Mouse (Mus musculus): ENCODE measurements around the gene Fktn.
"Not testable (repeated sequence)": the region's sequence is repeated elsewhere in the genome, so short reads cannot be mapped to it uniquely, and the experiment has no call there.

The Fktn gene

DNA sequence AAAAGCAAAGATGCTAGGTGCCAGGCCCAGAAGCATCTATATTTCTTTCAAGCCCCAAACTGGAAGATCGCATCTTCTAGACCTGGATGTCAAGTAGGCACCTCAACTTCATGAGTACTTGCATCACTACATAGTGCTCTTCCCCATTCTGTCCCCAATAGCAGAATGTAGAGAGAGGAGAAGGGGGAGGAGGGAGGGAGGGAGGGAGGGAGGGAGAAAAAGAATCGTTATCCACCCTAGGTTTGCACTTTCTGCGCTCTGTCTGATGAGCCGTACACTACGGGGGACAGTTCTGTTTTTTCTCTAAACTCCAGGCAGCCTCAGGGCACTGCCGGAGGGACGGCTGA, at the start of gene Fktn:
Gene Fktn, plus strand, starts transcription at position 295 of the 347 bp plus-strand sequence.
- DNase-seq (ENCODE audit: low spot score), result no peak

DNA sequence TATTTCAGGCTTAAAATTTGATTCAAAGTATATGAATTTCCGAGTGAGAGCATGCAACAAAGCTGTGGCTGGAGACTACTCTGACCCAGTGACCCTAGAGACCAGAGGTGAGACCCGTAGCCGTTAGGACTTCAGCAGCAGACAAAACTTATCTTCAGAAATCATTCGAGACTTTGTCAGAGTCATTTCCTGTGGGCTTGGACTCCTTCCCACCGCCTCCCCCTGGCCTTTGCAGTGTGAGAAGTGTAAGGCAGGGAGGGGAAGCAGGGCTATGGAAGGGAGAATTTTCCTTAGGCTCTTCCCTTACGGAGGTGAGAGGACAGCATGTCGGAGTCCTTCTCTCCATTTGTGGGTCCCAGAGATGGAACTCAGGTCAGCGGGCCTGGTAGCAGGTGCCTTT, 31.7 kb upstream of the Fktn start:
- no peak for DNase-seq (ENCODE audit: low spot score)

DNA sequence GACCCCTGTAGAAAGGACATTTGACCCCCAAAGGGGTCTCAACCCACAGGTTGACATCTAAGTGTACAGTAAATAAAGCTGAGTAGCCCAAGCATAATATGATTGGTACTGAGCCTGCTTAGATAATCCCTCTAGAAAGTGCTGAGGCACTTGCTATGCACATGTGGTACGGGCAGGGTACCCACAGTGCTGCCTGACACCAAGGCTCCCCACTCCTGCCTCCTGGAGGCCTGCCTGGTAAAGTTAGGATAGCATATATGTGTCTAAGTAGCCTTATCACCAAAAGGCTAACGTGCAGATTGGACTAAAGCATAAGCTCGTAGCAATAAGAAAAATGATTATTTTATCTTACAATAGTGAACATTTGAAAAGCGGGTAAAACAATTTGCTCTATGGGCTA, 24.8 kb upstream of the Fktn start:
- DNase-seq (ENCODE audit: low spot score), result no peak

DNA sequence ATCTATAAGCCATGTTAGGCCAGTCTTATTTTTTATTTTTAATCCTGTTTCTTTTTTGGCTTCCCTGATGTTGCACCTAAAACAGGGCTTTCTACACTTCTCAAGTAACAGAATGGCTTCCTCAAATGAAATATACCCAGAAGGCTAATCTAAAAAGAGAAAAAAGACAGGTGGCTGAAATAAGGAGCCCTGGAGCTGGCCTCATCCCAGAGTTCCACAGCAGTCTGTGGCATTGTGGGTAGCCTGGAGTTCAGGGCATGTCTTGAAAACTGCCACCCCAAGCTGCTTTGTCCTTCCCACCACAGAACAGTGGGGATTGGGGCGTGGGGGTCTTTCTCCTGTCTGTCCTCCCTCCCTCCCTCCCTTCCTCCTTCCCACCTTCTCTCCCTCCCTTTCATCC, 22.4 kb upstream of the Fktn start:
- no peak for DNase-seq (ENCODE audit: low spot score)

DNA sequence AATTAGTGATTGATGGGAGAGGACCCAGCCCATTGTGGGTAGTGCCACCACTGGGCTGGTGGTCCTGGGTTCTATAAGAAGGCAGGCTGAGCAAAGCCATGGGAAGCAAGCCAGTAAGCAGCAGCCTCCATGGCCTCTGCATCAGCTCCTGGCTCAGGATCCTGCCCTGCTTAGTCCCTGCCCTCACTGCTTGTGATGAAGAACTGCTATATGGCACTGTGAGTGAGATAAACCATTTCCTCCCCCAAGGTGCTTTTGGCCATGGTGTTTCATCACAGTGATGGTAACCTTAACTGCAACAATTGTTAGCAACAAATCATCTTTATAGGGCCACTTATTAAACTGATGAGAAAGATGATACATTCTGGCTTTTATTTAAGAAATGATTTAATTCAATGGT, 4.6 kb upstream of the Fktn start:
- DNase-seq (ENCODE audit: low spot score), result not testable (repeated sequence)

DNA sequence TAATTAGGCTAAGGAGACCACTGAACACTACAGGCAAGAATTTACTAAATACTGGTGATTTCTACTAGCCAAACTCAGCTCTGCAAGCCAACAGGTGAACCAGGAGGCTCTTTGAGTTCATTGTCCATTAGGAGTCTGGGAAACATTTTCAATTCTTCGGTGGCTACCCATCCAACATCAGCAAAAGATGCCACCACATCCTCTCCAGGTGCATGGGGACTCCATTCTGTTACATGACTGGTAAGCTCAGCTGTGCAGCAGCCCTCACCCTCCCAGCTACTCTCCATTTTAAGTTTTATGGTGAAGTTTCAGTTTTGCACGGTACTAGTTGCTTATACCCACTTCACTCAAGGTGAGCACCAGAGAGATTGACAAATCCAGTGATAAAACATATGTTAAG, 3.8 kb upstream of the Fktn start:
- DNase-seq (ENCODE audit: low spot score), result no peak

DNA sequence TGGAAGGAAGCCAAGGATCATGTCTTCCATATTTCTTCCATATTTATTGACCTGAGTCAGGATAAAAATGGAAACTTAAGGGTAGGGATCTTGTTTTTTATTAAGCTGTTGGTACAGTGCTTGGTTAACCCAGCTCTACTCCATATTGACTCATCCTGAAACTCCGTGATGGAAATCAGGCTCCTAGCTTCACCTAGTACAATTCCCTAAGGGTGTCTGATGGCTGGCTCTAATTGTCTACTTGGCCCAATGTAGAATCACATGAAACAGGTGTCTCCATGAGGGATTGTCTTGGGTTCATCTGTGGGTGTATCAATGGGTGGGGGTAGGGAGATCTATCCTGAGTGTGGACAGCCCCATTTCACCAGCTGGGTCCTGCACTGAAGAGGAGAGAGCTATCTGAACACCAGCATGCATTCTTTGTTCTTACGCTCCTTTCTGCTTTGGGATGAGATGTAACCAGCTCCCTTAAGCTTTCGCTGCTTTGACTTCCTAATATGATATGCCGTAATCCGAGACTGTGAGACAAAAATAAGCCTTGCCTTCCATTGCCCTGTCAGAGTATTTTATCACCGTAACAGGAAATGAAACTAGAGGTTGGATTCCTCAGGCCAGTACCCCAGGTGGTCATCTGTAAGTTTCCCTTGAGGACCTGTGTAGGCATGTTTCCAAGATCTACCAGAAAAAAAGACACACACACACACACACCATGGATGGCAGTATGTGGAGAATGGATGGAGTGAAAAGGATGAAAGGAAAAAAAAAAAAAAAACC, 3.1 kb upstream of the Fktn start:
- no peak for DNase-seq (ENCODE audit: low spot score)

GRCm38 (mm10) chr4:53714051-53714814, 435 bp downstream of the Fktn start:
- peak; percentile 95 for DNase-seq (ENCODE audit: low spot score)

DNA sequence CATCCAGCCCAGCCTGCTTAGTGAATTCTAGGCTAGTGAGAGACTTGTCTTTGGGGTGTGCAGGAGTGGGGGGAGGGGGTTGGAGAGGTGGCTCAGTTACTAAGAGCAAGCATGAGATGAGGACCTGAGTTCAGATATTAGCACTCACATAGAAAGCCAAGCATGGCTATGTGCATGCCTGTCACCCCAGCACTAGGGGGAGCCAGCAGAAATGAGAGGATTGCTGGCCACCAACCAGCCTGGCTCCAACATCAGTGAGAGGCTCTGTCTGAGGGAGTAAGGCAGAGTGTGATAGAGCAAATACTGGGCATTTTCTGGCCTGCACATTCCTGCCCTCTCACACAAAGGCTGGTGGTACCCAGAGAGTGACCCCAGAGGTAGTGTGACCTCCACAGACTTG, 2.2 kb downstream of the Fktn start:
- no peak for DNase-seq (ENCODE audit: low spot score)

DNA sequence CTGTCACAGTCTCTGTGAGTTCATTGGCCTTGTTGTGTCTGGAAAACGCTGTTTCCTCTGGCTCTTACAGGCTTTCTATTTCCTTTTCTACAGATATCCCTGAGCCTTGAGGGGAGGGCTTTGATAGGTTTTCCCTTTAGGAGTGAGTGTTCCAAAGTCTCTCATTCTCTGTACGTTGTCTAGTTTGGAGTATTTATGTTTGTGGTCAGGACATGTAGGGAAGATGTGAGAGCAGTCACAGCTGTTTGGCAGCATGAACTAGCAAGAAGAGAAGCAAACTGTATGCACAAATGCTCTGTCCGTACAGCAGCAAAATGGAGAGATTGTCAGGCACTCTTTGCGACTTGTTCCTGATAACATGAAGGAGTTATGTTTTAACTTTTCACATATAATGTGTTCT, 3.7 kb downstream of the Fktn start:
- DNase-seq (ENCODE audit: low spot score), result no peak

- no peak for DNase-seq (ENCODE audit: low spot score)
Measured at GRCm38 (mm10) chr4:53718261-53718660, 4.5 kb downstream of the Fktn start.

- no peak for DNase-seq (ENCODE audit: low spot score)
Measured at GRCm38 (mm10) chr4:53722506-53722905, 8.7 kb downstream of the Fktn start.

- not testable (repeated sequence) for DNase-seq (ENCODE audit: low spot score)
Measured at GRCm38 (mm10) chr4:53726100-53726499, 12.3 kb downstream of the Fktn start.

GRCm38 (mm10) chr4:53728121-53728520, 14.3 kb downstream of the Fktn start:
- DNase-seq (ENCODE audit: low spot score), result no peak

GRCm38 (mm10) chr4:53738956-53739616, 25.3 kb downstream of the Fktn start:
- DNase-seq (ENCODE audit: low spot score), result peak; percentile 84

DNA sequence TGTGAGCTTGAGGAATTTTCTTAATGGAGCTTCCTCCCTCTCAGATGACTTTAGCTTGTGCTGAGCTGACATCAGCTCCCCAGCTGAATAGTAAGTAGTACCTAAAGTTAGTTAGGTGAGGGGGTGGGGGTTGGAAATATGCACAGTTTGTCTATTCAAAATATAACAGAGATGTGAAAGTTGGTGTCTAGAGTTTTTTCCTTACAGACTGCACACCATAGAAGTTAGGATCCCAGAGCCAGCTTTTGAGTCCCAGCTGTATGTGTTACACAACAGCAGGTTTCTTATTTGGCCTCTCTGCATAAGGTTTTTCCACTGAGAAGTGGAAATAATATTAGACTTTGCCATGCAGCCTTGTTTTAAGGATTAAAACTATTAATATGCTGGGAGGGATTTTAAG, 36.0 kb downstream of the Fktn start:
- no peak for DNase-seq (ENCODE audit: low spot score)

GRCm38 (mm10) chr4:53750391-53751120, 36.8 kb downstream of the Fktn start:
- no peak for DNase-seq (ENCODE audit: low spot score)

- no peak for DNase-seq (ENCODE audit: low spot score)
Measured at GRCm38 (mm10) chr4:53757030-53757429, 43.2 kb downstream of the Fktn start.

DNA sequence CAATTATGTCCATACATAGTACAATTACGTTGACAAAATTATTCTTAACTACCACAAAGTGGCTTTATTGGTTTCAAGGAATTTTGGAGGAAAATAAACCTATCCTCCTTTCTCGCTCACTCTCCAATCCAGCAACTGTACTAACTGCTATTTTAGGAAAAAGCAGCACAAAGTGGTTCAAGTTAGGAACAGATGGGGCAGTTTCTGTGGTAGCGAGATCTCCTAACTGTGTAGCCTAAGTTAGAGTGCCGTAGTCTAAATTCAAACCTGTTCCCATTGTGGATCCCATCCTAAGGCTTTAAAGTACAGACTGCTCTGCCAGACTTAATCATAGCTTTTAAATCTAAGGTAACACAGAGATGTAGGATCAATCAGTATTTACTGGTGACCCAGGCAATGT, 45.0 kb downstream of the Fktn start:
- no peak for DNase-seq (ENCODE audit: low spot score)

- DNase-seq (ENCODE audit: low spot score), result no peak
Measured at GRCm38 (mm10) chr4:53759678-53760077, 45.9 kb downstream of the Fktn start.

- DNase-seq (ENCODE audit: low spot score), result no peak
Measured at GRCm38 (mm10) chr4:53762501-53762900, 48.7 kb downstream of the Fktn start.

DNA sequence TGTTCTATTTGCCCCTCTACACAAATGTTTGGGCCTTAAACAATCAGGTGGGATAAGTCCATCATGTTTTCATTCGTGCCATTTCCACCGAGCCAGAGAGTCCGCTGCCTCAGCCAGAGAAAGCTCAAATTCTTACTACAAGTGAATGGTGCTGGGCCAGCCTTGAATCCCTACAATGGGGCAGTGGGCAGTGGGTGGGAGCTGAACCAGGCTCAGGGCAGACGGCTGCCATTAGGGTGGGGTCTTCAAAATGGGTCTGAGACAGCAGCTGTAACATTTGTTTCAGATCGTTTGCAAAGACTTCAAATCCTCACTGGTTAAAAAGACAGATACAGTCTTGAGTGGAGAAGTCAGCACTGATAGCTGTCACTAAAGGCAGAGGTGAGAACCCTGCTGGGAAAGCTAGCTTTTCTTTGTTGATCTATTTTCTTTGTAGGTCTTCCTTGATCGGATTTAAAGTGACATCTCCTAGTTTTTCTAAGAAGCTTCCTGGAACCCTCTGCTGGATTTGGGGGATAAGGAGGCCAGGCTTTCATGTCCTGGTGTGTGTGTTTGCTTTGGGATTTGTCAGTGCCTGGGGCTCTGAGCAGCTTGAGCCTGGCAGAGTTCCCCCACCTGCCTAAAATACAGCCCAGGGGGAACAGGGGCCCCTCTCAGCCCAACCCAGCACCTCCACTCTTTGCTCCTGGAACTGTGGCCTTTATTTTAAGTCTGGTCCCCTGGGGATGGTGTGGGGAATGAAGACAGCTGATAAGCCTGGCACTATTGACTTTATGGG, 57.3 kb downstream of the Fktn start:
- no peak for DNase-seq (ENCODE audit: low spot score)

Measured in embryo, embryonic 10.5 days (tissue).